Mouse (Mus musculus): ENCODE measurements around the gene Cactin.

DNA sequence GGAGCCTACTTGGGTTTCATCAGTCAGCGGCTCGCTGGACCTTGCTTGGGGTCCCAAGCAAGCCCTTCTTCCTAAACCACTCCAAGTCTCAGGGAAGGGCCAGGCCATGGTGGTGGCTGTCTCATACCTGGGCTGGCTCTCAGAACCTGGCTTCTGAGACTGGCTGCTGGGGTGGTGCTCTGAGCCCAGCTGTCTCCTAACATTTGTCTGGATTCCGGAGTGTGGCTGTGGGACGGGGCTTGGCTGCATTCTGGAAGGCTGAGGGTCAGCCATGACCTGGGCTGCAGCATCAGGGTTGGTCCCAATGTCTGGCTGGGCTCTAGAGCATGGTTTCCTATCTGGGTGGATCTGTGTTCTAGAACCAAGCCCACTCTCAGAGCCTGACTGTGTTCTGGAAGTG is 15.7 kb downstream of the Cactin start:
- TF ChIP-seq CTCF (IDR thresholded peaks at IDR 0.05; ENCODE audit: low read depth): no peak
- no peak for TF ChIP-seq EP300 (IDR thresholded peaks at IDR 0.05; ENCODE audit: low read depth)
